Mouse (Mus musculus): ENCODE data around the gene Ndc1. TPM values are rescaled to one million over a fixed set of nuclear protein-coding genes. Genes with fewer than 3 reads are reported as not detected.
"Not testable (repeated sequence)": the region's sequence is repeated elsewhere in the genome, so short reads cannot be mapped to it uniquely, and the experiment has no call there.

Ndc1 gene
- polyA plus RNA-seq, 1 experiment from 2014 or later = 20.0 TPM

- ATAC-seq (replicated peaks) = peak; percentile 67
- Histone ChIP-seq H3K27ac (no peak overlapping the region), H3K36me3 (replicated peaks) (0 out of 2 replicates have a peak, but pooled peaks cover 3% of the 10 kb centered on the region), H3K9ac (no peak overlapping the region), H3K27me3 (replicated peaks) (no peaks in the 10 kb centered on the region), H3K4me3 (no peak overlapping the region), H3K4me2 (no peak overlapping the region), H3K9me3 (no peaks in the 10 kb centered on the region), H3K4me1 (peaks cover 5% of the 10 kb centered on the region)
- WGBS = 78% methylated on average over 8 of the region's 8 CpGs
Observed at GRCm38 (mm10) chr4:107349311-107350008, 18.1 kb upstream of the Ndc1 start.

- H3K4me1 ChIP-seq = peaks cover 5% of the 10 kb centered on the region
- no peaks in the 10 kb centered on the region for H3K9me3 ChIP-seq
- no peak overlapping the region for H3K4me3 ChIP-seq
- no peak overlapping the region for H3K27ac ChIP-seq
- no peak for ATAC-seq (replicated peaks)
- no peak overlapping the region for H3K9ac ChIP-seq
- 0 out of 2 replicates have a peak, but pooled peaks cover 3% of the 10 kb centered on the region for H3K36me3 ChIP-seq (replicated peaks)
- no peak overlapping the region for H3K4me2 ChIP-seq
- no peaks in the 10 kb centered on the region for H3K27me3 ChIP-seq (replicated peaks)
Observed at GRCm38 (mm10) chr4:107351368-107351767, 16.2 kb upstream of the Ndc1 start.

DNA sequence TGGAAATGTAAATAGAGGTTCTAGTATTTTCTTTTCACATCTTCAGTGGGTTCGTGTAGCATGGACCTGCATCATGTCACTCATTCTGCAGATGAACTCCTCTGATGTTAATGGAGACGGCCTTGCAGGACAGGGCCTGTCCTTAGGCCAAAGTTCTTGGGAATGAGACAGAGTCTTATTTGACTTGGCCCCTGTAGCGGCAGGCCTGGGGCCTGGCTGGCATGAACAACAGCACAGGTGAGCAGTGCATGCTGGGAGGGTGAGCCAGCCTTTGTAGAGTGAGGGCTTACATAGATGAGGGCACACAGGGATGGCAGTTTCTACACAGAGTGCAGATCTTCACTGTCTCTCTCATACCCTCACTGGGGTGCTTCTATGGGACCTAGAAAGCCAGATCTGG is 14.0 kb upstream of the Ndc1 start:
- WGBS = 92% methylated on average over 3 of the region's 3 CpGs
- ATAC-seq (replicated peaks) = no peak
- Histone ChIP-seq H3K27ac (no peak overlapping the region), H3K9me3 (no peaks in the 10 kb centered on the region), H3K4me2 (no peak overlapping the region), H3K4me3 (no peak overlapping the region), H3K27me3 (replicated peaks) (no peaks in the 10 kb centered on the region), H3K9ac (no peak overlapping the region), H3K36me3 (replicated peaks) (0 out of 2 replicates have a peak, but pooled peaks cover 3% of the 10 kb centered on the region), H3K4me1 (peaks cover 2% of the 10 kb centered on the region)

DNA sequence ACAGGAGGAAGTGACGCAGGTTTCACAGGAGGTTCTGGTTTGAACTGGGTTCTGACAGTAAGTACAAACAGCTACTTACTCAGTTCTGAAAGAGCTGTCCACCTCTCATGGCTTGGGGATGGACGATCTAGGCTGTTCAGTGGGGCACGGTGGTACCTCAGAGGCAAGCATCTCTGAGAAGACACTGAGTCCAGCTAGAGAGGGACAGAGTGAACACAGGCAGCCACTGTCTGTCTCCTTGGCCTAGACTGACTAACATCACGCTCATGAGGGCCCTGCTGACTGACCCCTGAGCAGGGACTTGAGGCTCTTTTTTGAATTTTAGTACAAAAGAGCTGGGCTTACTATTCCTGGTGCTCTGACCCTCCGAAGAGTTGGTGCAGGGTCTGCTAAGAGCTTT is 13.5 kb upstream of the Ndc1 start:
- Histone ChIP-seq H3K27me3 (replicated peaks) (no peaks in the 10 kb centered on the region), H3K9me3 (no peaks in the 10 kb centered on the region), H3K9ac (no peak overlapping the region), H3K36me3 (replicated peaks) (0 out of 2 replicates have a peak, but pooled peaks cover 3% of the 10 kb centered on the region), H3K4me3 (no peak overlapping the region), H3K27ac (no peak overlapping the region), H3K4me1 (no peaks in the 10 kb centered on the region), H3K4me2 (no peak overlapping the region)
- WGBS = 92% methylated on average over 5 of the region's 5 CpGs
- ATAC-seq (replicated peaks) = no peak

DNA sequence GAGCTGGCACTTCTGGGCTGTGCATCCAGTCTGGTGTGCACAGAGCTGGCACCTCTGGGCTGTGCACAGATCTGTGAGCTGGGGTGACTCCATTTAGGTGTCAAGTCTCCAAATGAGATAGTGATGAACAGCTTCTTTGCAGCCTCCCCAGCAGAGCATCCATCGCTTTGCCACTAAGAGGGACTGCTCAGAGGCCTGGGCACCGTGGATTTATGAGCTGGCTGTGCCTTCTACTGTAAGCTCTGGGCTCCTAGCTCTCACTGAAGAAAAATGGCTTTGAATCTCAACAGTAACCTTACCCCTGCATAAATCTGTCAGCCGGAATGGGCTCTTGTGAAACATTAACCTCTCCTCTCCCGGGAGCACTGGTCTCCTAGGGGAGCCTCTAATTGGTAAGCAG is 13.0 kb upstream of the Ndc1 start:
- Histone ChIP-seq H3K9me3 (no peaks in the 10 kb centered on the region), H3K9ac (no peak overlapping the region), H3K4me2 (no peak overlapping the region), H3K27ac (no peak overlapping the region), H3K4me1 (no peaks in the 10 kb centered on the region), H3K27me3 (replicated peaks) (no peaks in the 10 kb centered on the region), H3K36me3 (replicated peaks) (0 out of 2 replicates have a peak, but pooled peaks cover 3% of the 10 kb centered on the region), H3K4me3 (no peak overlapping the region)
- WGBS = 69% methylated on average over 4 of the region's 4 CpGs
- ATAC-seq (replicated peaks) = no peak

- H3K4me3 ChIP-seq; H3K4me1 ChIP-seq; H3K36me3 ChIP-seq (replicated peaks); H3K9me3 ChIP-seq; ATAC-seq (replicated peaks); H3K27ac ChIP-seq; H3K9ac ChIP-seq; H3K27me3 ChIP-seq (replicated peaks); H3K4me2 ChIP-seq: not testable (repeated sequence)
- 73% methylated on average over 8 of the region's 8 CpGs for WGBS
Observed at GRCm38 (mm10) chr4:107357172-107357571, 10.4 kb upstream of the Ndc1 start.

DNA sequence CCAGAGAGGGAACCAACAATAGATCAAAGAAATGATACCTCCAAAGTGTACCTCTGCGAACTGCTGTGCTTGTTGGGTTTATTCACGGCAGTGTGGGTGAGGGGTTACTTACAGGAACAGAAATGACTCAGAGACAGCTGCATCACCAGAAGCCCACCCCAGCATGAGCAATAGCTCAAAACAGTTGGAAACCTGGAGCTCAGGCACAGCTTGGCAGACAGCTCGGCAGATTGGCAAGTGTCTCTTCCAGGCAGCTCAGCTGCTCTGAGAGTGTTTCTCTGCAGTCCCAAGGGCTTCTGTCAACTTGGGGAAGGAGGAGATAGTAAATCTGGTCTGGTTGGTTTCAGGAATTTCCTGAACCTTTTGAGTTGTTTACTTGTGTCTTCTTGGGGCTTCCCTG is 9.1 kb upstream of the Ndc1 start:
- WGBS = 87% methylated on average over 3 of the region's 3 CpGs

DNA sequence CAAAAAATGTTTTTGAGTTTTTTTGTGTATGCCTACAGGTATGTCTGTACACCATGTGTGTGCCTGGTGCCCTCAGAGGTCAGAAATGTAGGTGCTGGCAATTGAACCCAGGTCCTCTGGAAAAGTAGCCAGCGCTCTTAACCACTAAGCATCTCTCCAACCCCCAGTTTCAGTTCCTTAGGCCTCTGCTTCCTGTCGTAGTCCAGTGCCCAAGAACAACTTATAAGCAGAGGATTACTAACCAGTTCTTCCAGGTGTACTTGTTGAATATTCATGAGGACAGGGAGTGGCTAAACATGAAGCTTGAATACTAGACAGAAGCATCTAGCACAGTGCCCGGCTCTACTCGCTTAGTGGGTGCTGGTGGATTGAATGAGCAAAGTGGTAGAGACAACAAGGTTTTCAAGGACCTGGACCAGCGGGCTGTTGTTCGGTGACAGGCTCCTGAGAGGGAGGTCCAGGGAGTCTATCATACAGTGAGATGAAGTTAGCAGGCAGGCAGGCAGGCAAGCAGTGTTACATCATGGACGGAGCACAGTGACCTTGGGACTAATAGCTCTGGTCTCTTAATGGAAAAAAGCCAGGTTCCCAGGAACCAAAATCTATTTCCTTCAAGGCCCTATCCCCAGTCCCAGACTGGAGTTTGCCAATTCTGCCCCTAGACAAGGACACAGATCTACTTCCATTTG is 7.0 kb upstream of the Ndc1 start:
- Histone ChIP-seq H3K27me3 (replicated peaks) (no peaks in the 10 kb centered on the region), H3K4me3 (no peak overlapping the region), H3K4me2 (no peak overlapping the region), H3K9me3 (no peaks in the 10 kb centered on the region), H3K27ac (no peak overlapping the region), H3K4me1 (no peaks in the 10 kb centered on the region), H3K9ac (no peak overlapping the region), H3K36me3 (replicated peaks) (no peaks in the 10 kb centered on the region)
- no peak for ATAC-seq (replicated peaks)
- 85% methylated on average over 7 of the region's 7 CpGs for WGBS

More for the DNA sequence above, 9.1 kb upstream of the Ndc1 start:
- Histone ChIP-seq H3K9me3 (no peaks in the 10 kb centered on the region), H3K36me3 (replicated peaks) (no peaks in the 10 kb centered on the region), H3K4me3 (no peak overlapping the region), H3K9ac (no peak overlapping the region), H3K4me1 (no peaks in the 10 kb centered on the region), H3K4me2 (no peak overlapping the region), H3K27me3 (replicated peaks) (no peaks in the 10 kb centered on the region), H3K27ac (no peak overlapping the region)
- ATAC-seq (replicated peaks) = no peak

DNA sequence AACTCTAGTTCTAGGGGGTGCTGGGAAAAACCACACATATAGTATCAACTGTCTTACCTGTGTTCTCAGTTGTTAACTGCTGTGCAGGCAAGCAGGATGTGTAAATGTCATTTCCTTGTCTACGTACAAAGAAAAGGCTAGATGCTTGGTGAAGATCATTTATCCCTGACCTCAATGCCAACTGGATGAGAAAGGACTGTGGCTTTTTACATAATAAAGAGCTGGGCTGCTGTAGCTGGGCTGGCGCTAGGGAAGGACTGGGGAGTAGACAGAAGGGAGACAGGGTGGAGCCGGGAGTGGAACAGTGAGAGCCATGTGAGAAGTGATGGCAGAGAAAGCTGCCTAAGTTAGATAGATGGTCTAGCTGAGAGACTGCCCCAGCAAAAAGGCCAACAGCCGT is 4.8 kb upstream of the Ndc1 start:
- ATAC-seq (replicated peaks) = no peak
- H3K9ac ChIP-seq = no peak overlapping the region
- H3K4me1 ChIP-seq = no peaks in the 10 kb centered on the region
- H3K27me3 ChIP-seq (replicated peaks) = no peaks in the 10 kb centered on the region
- WGBS = 49% methylated on average over 4 of the region's 4 CpGs
- H3K27ac ChIP-seq = no peak overlapping the region
- H3K36me3 ChIP-seq (replicated peaks) = no peaks in the 10 kb centered on the region
- no peaks in the 10 kb centered on the region for H3K9me3 ChIP-seq
- H3K4me3 ChIP-seq = no peak overlapping the region
- no peak overlapping the region for H3K4me2 ChIP-seq

GRCm38 (mm10) chr4:107363573-107363972 is 4.0 kb upstream of the Ndc1 start:
- ATAC-seq (replicated peaks) = no peak
- WGBS = 85% methylated on average over 6 of the region's 6 CpGs
- peaks cover 4% of the 10 kb centered on the region for H3K4me1 ChIP-seq

GRCm38 (mm10) chr4:107364190-107364639 is 3.4 kb upstream of the Ndc1 start:
- H3K27ac ChIP-seq = no peak overlapping the region
- H3K4me3 ChIP-seq = no peak overlapping the region
- 83% methylated on average over 5 of the region's 5 CpGs for WGBS
- H3K27me3 ChIP-seq (replicated peaks) = no peaks in the 10 kb centered on the region
- H3K36me3 ChIP-seq (replicated peaks) = no peaks in the 10 kb centered on the region
- H3K4me2 ChIP-seq = no peak overlapping the region
- no peak for ATAC-seq (replicated peaks)
- H3K9ac ChIP-seq = no peak overlapping the region
- no peaks in the 10 kb centered on the region for H3K9me3 ChIP-seq
- peaks cover 11% of the 10 kb centered on the region for H3K4me1 ChIP-seq

More at GRCm38 (mm10) chr4:107363573-107363972, 4.0 kb upstream of the Ndc1 start:
- H3K4me2 ChIP-seq = no peak overlapping the region
- no peaks in the 10 kb centered on the region for H3K9me3 ChIP-seq
- no peaks in the 10 kb centered on the region for H3K36me3 ChIP-seq (replicated peaks)
- no peaks in the 10 kb centered on the region for H3K27me3 ChIP-seq (replicated peaks)
- no peak overlapping the region for H3K27ac ChIP-seq
- no peak overlapping the region for H3K4me3 ChIP-seq
- H3K9ac ChIP-seq = no peak overlapping the region

GRCm38 (mm10) chr4:107366408-107366807 is 1.2 kb upstream of the Ndc1 start:
- H3K9me3 ChIP-seq; H3K9ac ChIP-seq; H3K4me3 ChIP-seq; H3K27ac ChIP-seq; H3K4me2 ChIP-seq; H3K27me3 ChIP-seq (replicated peaks); ATAC-seq (replicated peaks); H3K36me3 ChIP-seq (replicated peaks): not testable (repeated sequence)
- H3K4me1 ChIP-seq = peaks cover 12% of the 10 kb centered on the region

- no peak for ATAC-seq (replicated peaks)
- H3K36me3 ChIP-seq (replicated peaks) = 0 out of 2 replicates have a peak, but pooled peaks cover 5% of the 10 kb centered on the region
- WGBS = 72% methylated on average over 2 of the region's 2 CpGs
Observed at GRCm38 (mm10) chr4:107372304-107372703, 4.7 kb downstream of the Ndc1 start.

More at GRCm38 (mm10) chr4:107372304-107372703, 4.7 kb downstream of the Ndc1 start:
- Histone ChIP-seq H3K4me2 (no peak overlapping the region), H3K9me3 (no peaks in the 10 kb centered on the region), H3K4me1 (peaks cover 12% of the 10 kb centered on the region), H3K27ac (no peak overlapping the region), H3K9ac (no peak overlapping the region), H3K27me3 (replicated peaks) (no peaks in the 10 kb centered on the region), H3K4me3 (no peak overlapping the region)

Data from midbrain, embryonic 15.5 days (tissue).